Mouse (Mus musculus) liver, embryonic 14.5 days (tissue): ENCODE measurements around the gene Spink2. TPM values are rescaled to one million over a fixed set of nuclear protein-coding genes. Genes with fewer than 3 reads are reported as not detected.

Experiments used
- ATAC-seq: fragments of 200-750 bp; cut with Nextera tagmentation; 2 replicates; pipeline ENCODE4 v1.8.0; 2017; ENCODE audit warnings: moderate number of reproducible peaks, mild to moderate bottlenecking, moderate library complexity; ENCODE audit not compliant: insufficient read depth
- DNase-seq, 3 experiments: peaks; one replicate each; pipeline ENCODE4 v3.0.0-alpha.2; 2012 to 2013; ENCODE audit warnings: low read depth in 3 of 3, low spot score in 3 of 3
- H3K27ac ChIP-seq: fragments of 300-500 bp; sonication (generic); 2 replicates; pipeline ENCODE4 v1.5.1; 2014; ENCODE audit warnings: moderate library complexity, mild to moderate bottlenecking, control low read depth, inconsistent platforms
- H3K27me3 ChIP-seq: fragments of 300-500 bp; sonication (generic); 2 replicates; pipeline ENCODE4 v1.6.1; 2014; ENCODE audit warnings: mild to moderate bottlenecking, low read length, moderate library complexity; ENCODE audit not compliant: control insufficient read depth, insufficient read depth
- H3K36me3 ChIP-seq: fragments of 300-500 bp; sonication (generic); replicated peaks from 2 replicates; pipeline ENCODE4 v1.6.1; 2014; ENCODE audit warnings: low read depth; ENCODE audit not compliant: control insufficient read depth, insufficient read depth
- H3K4me1 ChIP-seq, 2 experiments: fragments of 200-500 bp in 1 of 2; fragments of 300-500 bp in 1 of 2; sonication (generic) in 1 of 2; replicated peaks; 2 replicates each; pipeline ENCODE4 v1.6.1; 2012 to 2014; ENCODE audit warnings: antibody characterized with exemption in 1 of 2, inconsistent platforms in 1 of 2, low read length in 1 of 2; ENCODE audit not compliant: control insufficient read depth in 2 of 2, insufficient read depth in 2 of 2
- H3K4me2 ChIP-seq: fragments of 300-500 bp; sonication (generic); 2 replicates; pipeline ENCODE4 v1.6.1; 2014; ENCODE audit warnings: low read depth, mild to moderate bottlenecking, control low read depth, moderate library complexity
- H3K4me3 ChIP-seq, 2 experiments: fragments of 200-500 bp in 1 of 2; fragments of 300-500 bp in 1 of 2; sonication (generic) in 1 of 2; 2 replicates each; pipeline ENCODE4 v1.5.1; 2012 to 2014; ENCODE audit warnings: low read depth in 2 of 2, low read length in 2 of 2, mild to moderate bottlenecking in 2 of 2, control low read depth in 1 of 2, inconsistent platforms in 1 of 2, moderate library complexity in 1 of 2; ENCODE audit not compliant: insufficient read depth in 1 of 2
- H3K9ac ChIP-seq: fragments of 300-500 bp; sonication (generic); replicated peaks from 2 replicates; pipeline ENCODE4 v1.6.1; 2014; ENCODE audit warnings: mild to moderate bottlenecking, control low read depth, moderate library complexity
- H3K9me3 ChIP-seq: fragments of 300-500 bp; sonication (generic); 2 replicates; pipeline ENCODE4 v1.6.1; 2016; ENCODE audit warnings: low read length, mixed read lengths; ENCODE audit not compliant: control insufficient read depth
- CTCF ChIP-seq: IDR thresholded peaks from 2 replicates; pipeline ENCODE4 v1.5.1; 2016; ENCODE audit warnings: antibody characterized with exemption, low read depth, control low read depth
- EP300 ChIP-seq: IDR thresholded peaks from 2 replicates; pipeline ENCODE4 v1.6.1; 2016; ENCODE audit warnings: antibody characterized with exemption, low read depth
- WGBS: fragments of 180-500 bp; shearing (Covaris S2); extraction: QIAGEN DNeasy Blood & Tissue Kit; methylation state at CpG from one replicate; pipeline ENCODE4 v1.1.7; 2014; ENCODE audit not compliant: insufficient replicate concordance; 5-methylcytosine and 5-hydroxymethylcytosine counted together
- polyA plus RNA-seq, 2 experiments: library from polyadenylated mRNA; depleted of rRNA in 1 of 2; stranded (reverse) in 1 of 2; unstranded in 1 of 2; fragments of >200 nt; fragmentation: Nextera tagmentation in 1 of 2; extraction: Ambion mirVana in 1 of 2; gene quantifications; 2 replicates each; pipeline versions ENCODE4 v1.2.1 to v1.2.3; 2012 to 2014

Spink2 gene
- polyA plus RNA-seq, 2 experiments = 0.07 TPM; not detected in 1

GRCm38 (mm10) chr5:77228986-77229385 lies 17.7 kb upstream of the Spink2 start:
- H3K4me1 ChIP-seq = no peaks in the 10 kb centered on the region
- H3K9me3 ChIP-seq = no peaks in the 10 kb centered on the region
- no peak overlapping the region for H3K9ac ChIP-seq
- DNase-seq = peak; percentile 13 to 36 (median 17)
- WGBS = 18% methylated on average over 1 of the region's 1 CpGs
- H3K36me3 ChIP-seq = no peaks in the 10 kb centered on the region
- TF ChIP-seq CTCF = peak; percentile 51
- no peak for TF ChIP-seq EP300
- no peak overlapping the region for H3K4me3 ChIP-seq
- H3K27me3 ChIP-seq = no peaks in the 10 kb centered on the region
- no peak overlapping the region for H3K27ac ChIP-seq
- no peak overlapping the region for H3K4me2 ChIP-seq
- no peak for ATAC-seq

- 50% methylated on average over 11 of the region's 11 CpGs for WGBS
- Histone ChIP-seq H3K4me1 (no peaks in the 10 kb centered on the region), H3K27ac (no peak overlapping the region), H3K9ac (no peak overlapping the region), H3K36me3 (no peaks in the 10 kb centered on the region), H3K4me3 (no peak overlapping the region), H3K9me3 (no peaks in the 10 kb centered on the region), H3K27me3 (no peaks in the 10 kb centered on the region), H3K4me2 (no peak overlapping the region)
- no peak for DNase-seq
- TF ChIP-seq EP300 = no peak
- TF ChIP-seq CTCF = peak; percentile 67
- ATAC-seq = no peak
Measured at GRCm38 (mm10) chr5:77223043-77223975, 12.0 kb upstream of the Spink2 start.

- WGBS = 13% methylated on average over 2 of the region's 2 CpGs
- Histone ChIP-seq H3K4me3 (no peak overlapping the region), H3K36me3 (no peaks in the 10 kb centered on the region), H3K9me3 (no peaks in the 10 kb centered on the region), H3K4me1 (no peaks in the 10 kb centered on the region), H3K9ac (no peak overlapping the region), H3K27ac (no peak overlapping the region), H3K4me2 (peak overlapping the region; percentile 38; the same call in 1 of the 2 replicates), H3K27me3 (no peaks in the 10 kb centered on the region)
- ATAC-seq (no peak), DNase-seq (no peak)
- no peak for TF ChIP-seq CTCF
Measured at GRCm38 (mm10) chr5:77217724-77218123, 6.5 kb upstream of the Spink2 start.

GRCm38 (mm10) chr5:77217211-77217610 lies 5.9 kb upstream of the Spink2 start:
- Histone ChIP-seq H3K9ac (no peak overlapping the region), H3K36me3 (no peaks in the 10 kb centered on the region), H3K9me3 (no peaks in the 10 kb centered on the region), H3K4me3 (no peak overlapping the region), H3K27ac (no peak overlapping the region), H3K4me1 (no peaks in the 10 kb centered on the region), H3K27me3 (no peaks in the 10 kb centered on the region), H3K4me2 (peak overlapping the region; percentile 38)
- TF ChIP-seq CTCF (peak; percentile 77), EP300 (no peak)
- 10% methylated on average over 9 of the region's 9 CpGs for WGBS
- DNase-seq (peak; percentile 52 to 61 (median 54)), ATAC-seq (no peak)

- no peak overlapping the region for H3K4me2 ChIP-seq
- H3K4me3 ChIP-seq = no peak overlapping the region
- H3K4me1 ChIP-seq = peaks cover 0 to 2% of the 10 kb centered on the region in 2 experiments; a peak in 1 of 4 replicates
- DNase-seq (no peak), ATAC-seq (no peak)
- H3K27me3 ChIP-seq = no peaks in the 10 kb centered on the region
- no peak overlapping the region for H3K9ac ChIP-seq
- no peaks in the 10 kb centered on the region for H3K36me3 ChIP-seq
- WGBS = 77% methylated on average over 11 of the region's 11 CpGs
- no peak overlapping the region for H3K27ac ChIP-seq
- peaks cover 6% of the 10 kb centered on the region for H3K9me3 ChIP-seq
- TF ChIP-seq CTCF (no peak), EP300 (no peak)
Measured at GRCm38 (mm10) chr5:77206134-77206533, 5.1 kb downstream of the Spink2 start.
